Mouse (Mus musculus) hindbrain, embryonic 16.5 days (tissue): ENCODE measurements at regions not wholly inside any gene's neighbourhood (a gene's known extent, or its start where the extent isn't known, plus 50 kb on each side); places are given as distances from the start of the nearest gene placed in this dataset.
A peak's percentile ranks its signal among the peaks of the same experiment; 100 is the strongest.

Experiments used
- ATAC-seq: fragments of 200-750 bp; cut with Nextera tagmentation; 2 replicates; pipeline ENCODE4 v1.8.0; 2017; ENCODE audit warnings: moderate TSS enrichment, moderate library complexity
- H3K27ac ChIP-seq: fragments of 300-500 bp; sonication (generic); 2 replicates; pipeline ENCODE4 v1.5.1; 2014; ENCODE audit warnings: low read depth, mild to moderate bottlenecking, control low read depth, low read length, moderate library complexity
- H3K27me3 ChIP-seq: fragments of 300-500 bp; sonication (generic); replicated peaks from 2 replicates; pipeline ENCODE4 v1.6.1; 2014; ENCODE audit warnings: low read length; ENCODE audit not compliant: control insufficient read depth, insufficient read depth
- H3K36me3 ChIP-seq: fragments of 300-500 bp; sonication (generic); 2 replicates; pipeline ENCODE4 v1.6.1; 2014; ENCODE audit warnings: mild to moderate bottlenecking, low read length, moderate library complexity, mixed read lengths; ENCODE audit not compliant: control insufficient read depth, insufficient read depth
- H3K4me1 ChIP-seq: fragments of 300-500 bp; sonication (generic); 2 replicates; pipeline ENCODE4 v1.6.1; 2014; ENCODE audit warnings: low read depth, low read length; ENCODE audit not compliant: control insufficient read depth, insufficient read depth
- H3K4me2 ChIP-seq: fragments of 300-500 bp; sonication (generic); 2 replicates; pipeline ENCODE4 v1.6.1; 2014; ENCODE audit warnings: mild to moderate bottlenecking, low read length, control low read depth, moderate library complexity
- H3K4me3 ChIP-seq: fragments of 300-500 bp; sonication (generic); 2 replicates; pipeline ENCODE4 v1.5.1; 2014; ENCODE audit warnings: mild to moderate bottlenecking, low read length, control low read depth, moderate library complexity
- H3K9ac ChIP-seq: fragments of 300-500 bp; sonication (generic); 2 replicates; pipeline ENCODE4 v1.6.1; 2014; ENCODE audit warnings: low read depth, mild to moderate bottlenecking, control low read depth, low read length, moderate library complexity
- H3K9me3 ChIP-seq: fragments of 300-500 bp; sonication (generic); 2 replicates; pipeline ENCODE4 v1.6.1; 2014; ENCODE audit warnings: mild to moderate bottlenecking, low read length, moderate library complexity; ENCODE audit not compliant: control insufficient read depth
- WGBS: fragments of 180-500 bp; shearing (Covaris S2); extraction: QIAGEN DNeasy Blood & Tissue Kit; methylation state at CpG from one replicate; pipeline ENCODE4 v1.1.7; 2014; 5-methylcytosine and 5-hydroxymethylcytosine counted together

GRCm38 (mm10) chr12:71393752-71394151 lies 84.1 kb downstream of the Dact1 start:
- H3K9me3 ChIP-seq, result no peaks in the 10 kb centered on the region
- H3K9ac ChIP-seq, result no peak overlapping the region
- ATAC-seq, result no peak
- H3K4me2 ChIP-seq, result no peak overlapping the region
- H3K27ac ChIP-seq, result no peak overlapping the region
- no peaks in the 10 kb centered on the region for H3K4me1 ChIP-seq
- H3K4me3 ChIP-seq, result no peak overlapping the region
- H3K36me3 ChIP-seq, result no peaks in the 10 kb centered on the region
- 89% methylated on average over 1 of the region's 1 CpGs for WGBS
- H3K27me3 ChIP-seq, result no peaks in the 10 kb centered on the region

GRCm38 (mm10) chr12:71397456-71397855 lies 87.8 kb downstream of the Dact1 start:
- WGBS, result 92% methylated on average over 7 of the region's 7 CpGs

GRCm38 (mm10) chr12:71398701-71399100 lies 89.0 kb downstream of the Dact1 start:
- no peak overlapping the region for H3K4me3 ChIP-seq
- no peak overlapping the region for H3K27ac ChIP-seq
- no peaks in the 10 kb centered on the region for H3K4me1 ChIP-seq
- no peaks in the 10 kb centered on the region for H3K27me3 ChIP-seq
- H3K9me3 ChIP-seq, result no peaks in the 10 kb centered on the region
- peak; percentile 52; the same call in 1 of the 2 replicates for ATAC-seq
- WGBS, result 74% methylated on average over 3 of the region's 3 CpGs
- H3K4me2 ChIP-seq, result no peak overlapping the region
- H3K9ac ChIP-seq, result no peak overlapping the region
- no peaks in the 10 kb centered on the region for H3K36me3 ChIP-seq

More at GRCm38 (mm10) chr12:71397456-71397855, 87.8 kb downstream of the Dact1 start:
- Histone ChIP-seq H3K36me3 (no peaks in the 10 kb centered on the region), H3K4me1 (no peaks in the 10 kb centered on the region), H3K4me2 (no peak overlapping the region), H3K27me3 (no peaks in the 10 kb centered on the region), H3K9me3 (no peaks in the 10 kb centered on the region), H3K27ac (no peak overlapping the region), H3K9ac (no peak overlapping the region), H3K4me3 (no peak overlapping the region)
- no peak for ATAC-seq

GRCm38 (mm10) chr12:71400201-71400600 lies 90.5 kb downstream of the Dact1 start:
- ATAC-seq, result no peak
- H3K4me1 ChIP-seq, result no peaks in the 10 kb centered on the region
- H3K9ac ChIP-seq, result no peak overlapping the region
- H3K9me3 ChIP-seq, result no peaks in the 10 kb centered on the region
- H3K4me3 ChIP-seq, result no peak overlapping the region
- H3K36me3 ChIP-seq, result no peaks in the 10 kb centered on the region
- WGBS, result 90% methylated on average over 6 of the region's 6 CpGs
- H3K27me3 ChIP-seq, result no peaks in the 10 kb centered on the region
- H3K27ac ChIP-seq, result no peak overlapping the region
- no peak overlapping the region for H3K4me2 ChIP-seq

- 38% methylated on average over 6 of the region's 6 CpGs for WGBS
- H3K9ac ChIP-seq, result no peak overlapping the region
- no peaks in the 10 kb centered on the region for H3K36me3 ChIP-seq
- no peaks in the 10 kb centered on the region for H3K27me3 ChIP-seq
- no peak overlapping the region for H3K4me2 ChIP-seq
- H3K27ac ChIP-seq, result no peak overlapping the region
- no peak for ATAC-seq
- no peak overlapping the region for H3K4me3 ChIP-seq
- no peaks in the 10 kb centered on the region for H3K9me3 ChIP-seq
- no peaks in the 10 kb centered on the region for H3K4me1 ChIP-seq
Measured at GRCm38 (mm10) chr12:71401621-71402416, 92.1 kb downstream of the Dact1 start.

GRCm38 (mm10) chr12:71407294-71407693 lies 97.6 kb downstream of the Dact1 start:
- Histone ChIP-seq H3K4me3 (no peak overlapping the region), H3K27me3 (no peaks in the 10 kb centered on the region), H3K4me1 (no peaks in the 10 kb centered on the region), H3K27ac (no peak overlapping the region), H3K4me2 (no peak overlapping the region), H3K9ac (no peak overlapping the region), H3K36me3 (no peaks in the 10 kb centered on the region), H3K9me3 (no peaks in the 10 kb centered on the region)
- no peak for ATAC-seq
- 45% methylated on average over 3 of the region's 3 CpGs for WGBS

GRCm38 (mm10) chr12:71408396-71409050 lies 98.8 kb downstream of the Dact1 start:
- Histone ChIP-seq H3K4me1 (no peaks in the 10 kb centered on the region), H3K4me2 (no peak overlapping the region), H3K27ac (no peak overlapping the region), H3K36me3 (no peaks in the 10 kb centered on the region), H3K9me3 (no peaks in the 10 kb centered on the region), H3K4me3 (no peak overlapping the region), H3K9ac (no peak overlapping the region), H3K27me3 (no peaks in the 10 kb centered on the region)
- 51% methylated on average over 3 of the region's 3 CpGs for WGBS
- ATAC-seq, result no peak

- Histone ChIP-seq H3K4me1 (no peaks in the 10 kb centered on the region), H3K4me3 (no peak overlapping the region), H3K36me3 (no peaks in the 10 kb centered on the region), H3K27me3 (no peaks in the 10 kb centered on the region), H3K9me3 (no peaks in the 10 kb centered on the region), H3K4me2 (no peak overlapping the region), H3K9ac (no peak overlapping the region), H3K27ac (no peak overlapping the region)
- no peak for ATAC-seq
- 84% methylated on average over 3 of the region's 3 CpGs for WGBS
Measured at GRCm38 (mm10) chr12:71412331-71412730, 102.6 kb downstream of the Dact1 start.

GRCm38 (mm10) chr12:71416968-71417367 lies 107.3 kb downstream of the Dact1 start:
- no peak for ATAC-seq
- WGBS, result 83% methylated on average over 2 of the region's 2 CpGs
- Histone ChIP-seq H3K9me3 (no peaks in the 10 kb centered on the region), H3K4me2 (no peak overlapping the region), H3K4me3 (no peak overlapping the region), H3K36me3 (no peaks in the 10 kb centered on the region), H3K4me1 (no peaks in the 10 kb centered on the region), H3K27ac (no peak overlapping the region), H3K27me3 (no peaks in the 10 kb centered on the region), H3K9ac (no peak overlapping the region)
